Mouse (Mus musculus): ENCODE data around the gene Fam177a.
A peak's percentile ranks its signal among the peaks of the same experiment; 100 is the strongest.
"Not testable (repeated sequence)": the region's sequence is repeated elsewhere in the genome, so short reads cannot be mapped to it uniquely, and the experiment has no call there.

Gene Fam177a

DNA sequence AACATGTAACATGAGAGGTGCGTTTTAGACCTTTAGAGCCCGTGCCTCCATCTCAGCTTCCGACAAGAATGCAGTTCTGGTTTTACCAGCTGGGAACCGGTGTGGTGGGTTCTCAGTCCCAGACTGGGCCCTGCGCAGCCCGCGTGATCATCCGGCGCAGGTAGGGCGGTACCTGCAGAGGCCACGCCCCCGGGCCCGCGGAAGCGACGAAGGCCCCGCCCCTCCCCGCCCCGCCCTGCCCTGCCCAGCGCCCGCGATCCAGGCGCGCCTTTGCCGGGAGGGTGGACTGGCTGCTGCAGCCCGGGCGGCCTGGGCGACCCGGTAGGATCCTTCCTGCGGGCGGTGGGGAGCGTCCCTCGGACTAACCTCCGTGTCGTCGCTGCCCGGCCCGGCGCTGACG lies at the start of gene Fam177a:
TSS of gene Fam177a (plus strand) at position 228 of the 400 bp plus-strand sequence.
- not testable (repeated sequence) for DNase-seq (ENCODE audit: low read depth, low spot score)

DNA sequence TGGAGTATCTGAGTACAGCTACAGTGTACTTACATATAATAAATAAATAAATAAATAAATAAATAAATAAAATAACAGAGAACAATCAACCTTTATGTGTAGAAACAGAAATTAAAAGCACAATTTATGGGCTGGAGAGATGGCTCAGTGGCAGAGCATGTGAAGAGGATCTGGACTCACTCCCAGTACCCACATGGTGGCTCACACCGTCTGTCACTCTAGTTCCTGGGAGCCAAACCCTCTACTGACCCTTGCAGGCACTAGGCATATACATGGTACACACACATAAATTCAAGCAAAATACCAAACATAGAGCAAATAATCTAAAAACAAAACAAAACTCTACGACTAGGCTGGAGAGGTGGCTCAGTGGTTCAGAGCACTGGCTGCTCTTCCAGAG lies 49.0 kb upstream of the Fam177a start:
- DNase-seq (ENCODE audit: low read depth, low spot score): peak; percentile 53

DNA sequence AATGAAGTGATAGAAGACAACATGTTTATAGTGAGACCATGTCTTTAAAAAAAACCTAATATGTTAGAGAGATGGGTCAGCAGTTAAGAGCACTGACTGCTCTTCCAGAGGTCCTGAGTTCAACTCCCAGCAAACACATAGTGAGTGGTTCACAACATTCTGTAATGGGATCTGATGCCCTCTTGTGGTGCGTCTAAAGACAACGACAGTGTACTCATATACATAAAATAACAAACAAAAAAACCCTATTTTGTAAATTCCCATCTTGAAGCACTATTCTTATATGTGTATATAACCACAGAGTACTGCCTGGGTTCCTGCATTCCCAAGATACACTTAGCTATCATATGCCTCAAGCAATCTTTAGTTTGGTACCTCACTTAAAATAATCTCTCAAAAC lies 45.6 kb upstream of the Fam177a start:
- not testable (repeated sequence) for DNase-seq (ENCODE audit: low read depth, low spot score)

DNA sequence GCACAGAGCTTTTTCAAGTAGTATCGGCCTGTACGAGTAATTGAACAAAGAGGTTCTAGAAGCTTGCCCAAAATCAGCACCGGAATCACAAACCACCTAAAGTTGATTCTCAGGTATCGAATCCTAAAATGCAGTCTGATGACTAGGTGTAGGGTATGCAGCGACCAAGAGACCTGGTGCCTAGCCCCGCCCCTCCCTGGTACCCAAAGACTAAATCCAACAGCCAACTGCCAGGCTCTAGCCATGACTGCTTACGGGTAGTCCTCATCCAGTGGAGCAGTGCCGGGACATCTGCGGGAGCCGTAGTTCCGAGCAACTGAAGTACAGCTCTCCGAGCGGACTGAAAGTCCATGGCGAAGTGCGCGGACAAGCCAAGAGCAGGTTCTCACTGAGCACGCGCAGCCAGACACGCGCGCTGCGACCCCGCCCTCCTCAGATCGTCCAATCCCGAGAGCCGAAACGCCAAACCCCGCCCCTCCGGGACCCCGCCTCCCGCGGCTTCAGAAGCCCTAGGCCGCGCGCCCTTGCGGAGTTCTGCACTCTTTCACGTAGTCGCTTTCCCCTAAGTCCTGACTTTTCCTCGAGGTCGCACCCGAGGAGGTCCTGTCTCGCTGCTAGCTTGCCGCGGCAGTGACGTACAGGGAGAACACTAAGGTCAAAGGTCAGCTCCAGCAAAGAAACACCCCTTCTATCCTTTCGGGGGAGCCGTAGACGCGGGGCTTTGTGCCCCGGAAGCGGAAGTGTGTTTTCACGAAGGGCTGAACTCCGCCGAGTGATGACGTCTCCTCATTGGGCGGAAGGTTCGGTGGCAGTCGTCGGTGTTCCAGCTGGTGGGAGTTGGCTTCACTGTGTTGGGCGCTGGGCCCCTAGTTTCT lies 44.3 kb upstream of the Fam177a start, which contains the start of the genes 2700097O09Rik and Srp54a:
TSS of gene 2700097O09Rik (minus strand) at position 385 of the 875 bp plus-strand sequence.
TSS of gene Srp54a (plus strand) at position 537 of the 875 bp plus-strand sequence.
- peak; percentile 96 for DNase-seq (ENCODE audit: low read depth, low spot score)

- DNase-seq (ENCODE audit: low read depth, low spot score): not testable (repeated sequence)
Measured at GRCm38 (mm10) chr12:55080601-55080942, 43.7 kb upstream of the Fam177a start.

DNA sequence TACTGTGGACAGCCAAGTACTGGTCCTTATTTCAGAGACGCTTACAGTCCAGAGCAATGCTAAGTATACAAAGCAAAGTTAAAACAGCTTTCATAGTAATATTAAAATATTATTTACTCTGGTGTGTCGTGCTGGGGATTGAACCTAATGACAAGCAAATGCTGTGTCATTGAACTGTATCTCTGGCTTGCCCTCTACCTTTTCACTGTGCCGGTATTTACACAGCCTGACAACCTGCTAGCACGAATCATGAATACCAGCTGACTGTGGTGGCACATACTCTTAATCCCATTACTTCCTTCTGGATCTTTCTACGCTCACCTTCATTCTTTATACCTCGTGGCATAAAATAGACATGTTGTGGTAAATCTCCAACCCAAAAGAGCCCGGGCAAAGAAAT lies 32.1 kb upstream of the Fam177a start:
- not testable (repeated sequence) for DNase-seq (ENCODE audit: low read depth, low spot score)

DNA sequence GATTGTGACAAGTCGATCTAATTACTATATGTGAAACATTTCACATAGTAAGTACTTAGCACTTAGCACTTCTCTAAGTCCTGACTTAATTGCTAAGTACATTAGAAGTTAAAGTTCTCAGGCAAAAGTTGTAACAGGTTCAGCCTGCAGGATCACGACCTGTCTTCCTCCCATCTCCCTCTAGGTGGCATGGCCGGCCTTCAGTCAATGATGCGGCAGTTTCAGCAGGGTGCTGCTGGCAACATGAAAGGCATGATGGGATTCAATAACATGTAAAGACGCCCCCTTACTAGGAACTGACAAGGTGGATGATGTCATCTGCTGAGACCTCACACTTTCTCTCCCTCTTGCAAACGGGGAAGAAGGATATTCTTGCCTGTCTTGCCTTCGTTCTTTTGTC lies 11.7 kb upstream of the Fam177a start:
- not testable (repeated sequence) for DNase-seq (ENCODE audit: low read depth, low spot score)

- DNase-seq (ENCODE audit: low read depth, low spot score): not testable (repeated sequence)
Measured at GRCm38 (mm10) chr12:55124731-55125130, 462 bp downstream of the Fam177a start.

DNA sequence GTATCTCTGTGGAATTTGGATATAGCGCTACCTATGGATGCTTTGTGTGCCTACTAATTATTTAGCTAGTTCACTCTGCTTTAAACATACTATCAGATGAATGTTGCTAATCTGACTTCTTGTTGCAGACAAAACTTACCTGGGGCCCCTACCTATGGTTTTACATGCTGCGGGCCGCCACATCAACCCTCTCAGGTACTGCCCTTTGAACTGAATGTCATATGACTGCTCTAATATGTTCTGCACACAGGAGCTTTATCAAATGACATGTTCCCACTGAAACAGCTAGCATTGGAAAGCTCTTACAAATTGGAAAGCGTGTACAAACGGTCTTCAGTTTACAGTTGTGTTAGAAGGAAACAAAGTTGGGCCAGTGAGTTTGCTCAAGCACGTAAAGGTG lies 11.3 kb downstream of the Fam177a start:
- DNase-seq (ENCODE audit: low read depth, low spot score): not testable (repeated sequence)

DNA sequence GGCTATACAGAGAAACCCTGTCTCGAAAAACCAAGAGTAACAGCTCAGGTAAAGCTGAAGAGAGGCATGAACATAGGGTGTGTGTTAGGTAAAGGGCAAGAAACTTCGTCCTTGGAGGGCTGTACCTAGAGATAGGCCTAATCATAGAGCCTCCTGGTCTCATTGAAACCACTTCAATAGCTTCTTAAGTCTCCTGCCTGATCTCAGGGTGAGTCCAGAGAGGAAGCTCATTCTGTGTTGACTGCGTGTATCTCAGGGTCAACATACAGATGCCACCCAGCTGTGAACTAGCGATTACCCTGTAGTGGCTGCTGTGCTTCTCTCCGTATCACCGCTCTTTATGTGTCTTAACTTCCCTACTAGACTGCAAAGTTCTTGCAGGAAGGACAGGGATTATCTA lies 13.6 kb downstream of the Fam177a start:
- DNase-seq (ENCODE audit: low read depth, low spot score): not testable (repeated sequence)

DNA sequence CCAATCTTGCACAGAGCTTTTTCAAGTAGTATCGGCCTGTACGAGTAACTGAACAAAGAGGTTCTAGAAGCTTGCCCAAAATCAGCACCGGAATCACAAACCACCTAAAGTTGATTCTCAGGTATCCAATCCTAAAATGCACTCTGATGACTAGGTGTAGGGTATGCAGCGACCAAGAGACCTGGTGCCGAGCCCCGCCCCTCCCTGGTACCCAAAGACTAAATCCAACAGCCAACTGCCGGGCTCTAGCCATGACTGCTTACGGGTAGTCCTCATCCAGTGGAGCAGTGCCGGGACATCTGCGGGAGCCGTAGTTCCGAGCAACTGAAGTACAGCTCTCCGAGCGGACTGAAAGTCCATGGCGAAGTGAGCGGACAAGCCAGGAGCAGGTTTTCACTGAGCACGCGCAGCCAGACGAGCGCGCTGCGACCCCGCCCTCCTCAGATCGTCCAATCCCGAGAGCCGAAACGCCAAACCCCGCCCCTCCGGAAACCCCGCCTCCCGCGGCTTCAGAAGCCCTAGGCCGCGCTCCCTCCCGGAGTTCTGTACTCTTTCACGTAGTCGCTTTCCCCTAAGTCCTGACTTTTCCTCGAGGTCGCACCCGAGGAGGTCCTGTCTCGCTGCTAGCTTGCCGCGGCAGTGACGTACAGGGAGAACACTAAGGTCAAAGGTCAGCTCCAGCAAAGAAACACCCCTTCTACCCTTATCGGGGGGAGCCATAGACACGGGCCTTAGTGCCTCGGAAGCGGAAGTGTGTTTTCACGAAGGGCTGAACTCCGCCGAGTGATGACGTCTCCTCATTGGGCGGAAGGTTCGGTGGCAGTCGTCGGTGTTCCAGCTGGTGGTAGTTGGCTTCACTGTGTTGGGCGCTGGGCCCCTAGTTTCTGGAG lies 30.5 kb downstream of the Fam177a start, which contains the start of gene Srp54b:
TSS of gene Srp54b (plus strand) at position 546 of the 890 bp plus-strand sequence.
- DNase-seq (ENCODE audit: low read depth, low spot score): not testable (repeated sequence)

DNA sequence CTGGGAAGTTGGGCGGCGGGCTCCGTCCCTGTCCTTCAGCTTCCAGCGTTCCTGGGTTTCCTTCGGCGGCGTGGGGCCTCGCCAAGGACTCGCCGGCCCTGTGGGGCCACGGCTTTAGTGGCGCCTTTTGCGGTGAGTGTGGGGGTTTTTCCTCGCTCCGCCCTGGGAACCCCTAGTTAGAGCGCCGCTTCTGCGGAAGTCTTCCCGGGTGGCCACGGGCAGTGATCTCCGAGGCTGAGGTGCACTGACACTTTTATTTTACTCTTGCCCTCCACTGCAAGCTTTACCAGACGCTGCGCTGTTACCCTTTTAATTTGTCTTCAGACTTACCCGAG lies 31.1 kb downstream of the Fam177a start:
- not testable (repeated sequence) for DNase-seq (ENCODE audit: low read depth, low spot score)

DNA sequence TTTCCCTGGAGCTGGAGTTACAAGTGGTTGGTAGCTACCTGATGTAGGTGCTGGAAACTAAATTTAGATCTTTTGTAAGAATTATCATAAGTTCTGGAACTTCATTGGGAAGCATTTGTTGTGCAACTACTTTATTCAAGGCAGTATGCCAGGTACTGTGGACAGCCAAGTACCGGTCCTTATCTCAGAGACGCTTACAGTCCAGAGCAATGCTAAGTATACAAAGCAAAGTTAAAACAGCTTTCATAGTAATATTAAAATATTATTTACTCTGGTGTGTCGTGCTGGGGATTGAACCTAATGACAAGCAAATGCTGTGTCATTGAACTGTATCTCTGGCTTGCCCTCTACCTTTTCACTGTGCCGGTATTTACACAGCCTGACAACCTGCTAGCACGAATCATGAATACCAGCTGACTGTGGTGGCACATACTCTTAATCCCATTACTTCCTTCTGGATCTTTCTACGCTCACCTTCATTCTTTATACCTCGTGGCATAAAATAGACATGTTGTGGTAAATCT lies 42.8 kb downstream of the Fam177a start:
- DNase-seq (ENCODE audit: low read depth, low spot score): not testable (repeated sequence)

DNA sequence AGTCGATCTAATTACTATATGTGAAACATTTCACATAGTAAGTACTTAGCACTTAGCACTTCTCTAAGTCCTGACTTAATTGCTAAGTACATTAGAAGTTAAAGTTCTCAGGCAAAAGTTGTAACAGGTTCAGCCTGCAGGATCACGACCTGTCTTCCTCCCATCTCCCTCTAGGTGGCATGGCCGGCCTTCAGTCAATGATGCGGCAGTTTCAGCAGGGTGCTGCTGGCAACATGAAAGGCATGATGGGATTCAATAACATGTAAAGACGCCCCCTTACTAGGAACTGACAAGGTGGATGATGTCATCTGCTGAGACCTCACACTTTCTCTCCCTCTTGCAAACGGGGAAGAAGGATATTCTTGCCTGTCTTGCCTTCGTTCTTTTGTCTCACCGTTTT lies 63.4 kb downstream of the Fam177a start:
- DNase-seq (ENCODE audit: low read depth, low spot score): not testable (repeated sequence)

DNA sequence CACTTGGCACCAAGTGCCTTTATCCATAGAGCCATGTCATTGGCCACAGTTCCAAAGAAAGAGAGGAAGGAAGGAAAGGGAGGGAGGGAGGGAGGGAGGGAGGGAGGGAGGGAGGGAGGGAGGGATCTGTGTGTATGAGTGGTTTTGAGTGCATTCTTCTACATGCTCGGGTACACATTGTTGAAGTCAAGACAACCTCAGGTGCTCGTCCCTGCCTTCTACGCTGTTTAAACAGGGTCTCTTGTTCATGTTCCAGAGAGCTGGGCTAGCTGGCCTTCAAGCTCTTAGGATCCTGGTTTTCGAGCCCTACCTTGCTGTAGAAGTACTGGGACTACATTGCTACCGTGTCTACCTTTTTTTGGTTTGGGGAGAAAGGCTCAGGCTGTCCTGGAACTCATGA lies 64.9 kb downstream of the Fam177a start:
- DNase-seq (ENCODE audit: low read depth, low spot score): not testable (repeated sequence)
